Mouse (Mus musculus): ENCODE measurements around the gene U2af2.

The U2af2 gene

GRCm38 (mm10) chr7:5108272-5108671 is 46.3 kb downstream of the U2af2 start:
- no peak for DNase-seq (ENCODE audit: low read depth, low spot score)

- DNase-seq (ENCODE audit: low read depth, low spot score): no peak
These were observed 47.4 kb downstream of the U2af2 start for GRCm38 (mm10) chr7:5109301-5109700.

GRCm38 (mm10) chr7:5112701-5113100 is 50.8 kb downstream of the U2af2 start:
- no peak for DNase-seq (ENCODE audit: low read depth, low spot score)

GRCm38 (mm10) chr7:5116850-5117249 is 54.9 kb downstream of the U2af2 start, which contains the start of gene Rfpl4:
Gene Rfpl4 (minus strand): TSS chr7:5116950.
- DNase-seq (ENCODE audit: low read depth, low spot score): no peak

- DNase-seq (ENCODE audit: low read depth, low spot score): no peak
These were observed 63.1 kb downstream of the U2af2 start for GRCm38 (mm10) chr7:5125078-5125477.

GRCm38 (mm10) chr7:5125549-5126406 is 63.8 kb downstream of the U2af2 start, which contains the start of gene Rasl2-9:
Gene Rasl2-9 (minus strand): TSS chr7:5125950.
- DNase-seq (ENCODE audit: low read depth, low spot score): no peak
